Mouse (Mus musculus) forebrain, embryonic 16.5 days (tissue): Measurements from ENCODE around the gene Wap. TPM values are rescaled to one million over a fixed set of nuclear protein-coding genes. Genes with fewer than 3 reads are reported as not detected.

ENCODE experiments used
- ATAC-seq: fragments of 200-750 bp; cut with Nextera tagmentation; 2 replicates; pipeline ENCODE4 v1.8.0; 2017; ENCODE audit warnings: mild to moderate bottlenecking, moderate library complexity
- H3K27ac ChIP-seq: fragments of 300-500 bp; sonication (generic); 2 replicates; pipeline ENCODE4 v1.5.1; 2014; ENCODE audit warnings: low read length, control low read depth
- H3K27me3 ChIP-seq: fragments of 300-500 bp; sonication (generic); replicated peaks from 2 replicates; pipeline ENCODE4 v1.6.1; 2014; ENCODE audit warnings: low read length; ENCODE audit not compliant: control insufficient read depth, insufficient read depth
- H3K36me3 ChIP-seq: fragments of 300-500 bp; sonication (generic); 2 replicates; pipeline ENCODE4 v1.6.1; 2014; ENCODE audit not compliant: control insufficient read depth, insufficient read depth
- H3K4me1 ChIP-seq: fragments of 300-500 bp; sonication (generic); replicated peaks from 2 replicates; pipeline ENCODE4 v1.6.1; 2014; ENCODE audit warnings: low read length; ENCODE audit not compliant: control insufficient read depth, insufficient read depth
- H3K4me2 ChIP-seq: fragments of 300-500 bp; sonication (generic); 2 replicates; pipeline ENCODE4 v1.6.1; 2014; ENCODE audit warnings: mild to moderate bottlenecking, low read length, control low read depth
- H3K4me3 ChIP-seq: fragments of 300-500 bp; sonication (generic); replicated peaks from 2 replicates; pipeline ENCODE4 v1.5.1; 2014; ENCODE audit warnings: mild to moderate bottlenecking, low read length, control low read depth
- H3K9ac ChIP-seq: fragments of 300-500 bp; sonication (generic); replicated peaks from 2 replicates; pipeline ENCODE4 v1.6.1; 2014; ENCODE audit warnings: low read depth, low read length, control low read depth
- H3K9me3 ChIP-seq: fragments of 300-500 bp; sonication (generic); 2 replicates; pipeline ENCODE4 v1.6.1; 2016; ENCODE audit warnings: low read length; ENCODE audit not compliant: control insufficient read depth
- WGBS: fragments of 180-500 bp; shearing (Covaris S2); extraction: QIAGEN DNeasy Blood & Tissue Kit; methylation state at CpG from one replicate; pipeline ENCODE4 v1.1.7; 2014; 5-methylcytosine and 5-hydroxymethylcytosine counted together
- polyA plus RNA-seq: library from polyadenylated mRNA; unstranded; fragments of >200 nt; fragmentation: Nextera tagmentation; extraction: Ambion mirVana; gene quantifications from 2 replicates; pipeline ENCODE4 v1.2.1, GENCODE M21; 2015

Gene Wap
- polyA plus RNA-seq, 1 experiment from 2014 or later = not detected

GRCm38 (mm10) chr11:6639072-6639471 lies 635 bp upstream of the Wap start:
- ATAC-seq = no peak
- no peak overlapping the region for H3K4me2 ChIP-seq
- WGBS = 77% methylated on average over 6 of the region's 6 CpGs

GRCm38 (mm10) chr11:6636150-6636549 lies 2.3 kb downstream of the Wap start:
- Histone ChIP-seq H3K27me3 (no peaks in the 10 kb centered on the region), H3K4me2 (no peak overlapping the region), H3K4me1 (no peaks in the 10 kb centered on the region), H3K9me3 (no peaks in the 10 kb centered on the region), H3K27ac (no peak overlapping the region), H3K4me3 (no peak overlapping the region), H3K36me3 (no peaks in the 10 kb centered on the region), H3K9ac (no peak overlapping the region)
- 77% methylated on average over 8 of the region's 8 CpGs for WGBS
- ATAC-seq = no peak

More at GRCm38 (mm10) chr11:6639072-6639471, 635 bp upstream of the Wap start:
- Histone ChIP-seq H3K4me1 (no peaks in the 10 kb centered on the region), H3K9ac (no peak overlapping the region), H3K9me3 (no peaks in the 10 kb centered on the region), H3K27me3 (no peaks in the 10 kb centered on the region), H3K4me3 (no peak overlapping the region), H3K27ac (no peak overlapping the region), H3K36me3 (no peaks in the 10 kb centered on the region)

DNA sequence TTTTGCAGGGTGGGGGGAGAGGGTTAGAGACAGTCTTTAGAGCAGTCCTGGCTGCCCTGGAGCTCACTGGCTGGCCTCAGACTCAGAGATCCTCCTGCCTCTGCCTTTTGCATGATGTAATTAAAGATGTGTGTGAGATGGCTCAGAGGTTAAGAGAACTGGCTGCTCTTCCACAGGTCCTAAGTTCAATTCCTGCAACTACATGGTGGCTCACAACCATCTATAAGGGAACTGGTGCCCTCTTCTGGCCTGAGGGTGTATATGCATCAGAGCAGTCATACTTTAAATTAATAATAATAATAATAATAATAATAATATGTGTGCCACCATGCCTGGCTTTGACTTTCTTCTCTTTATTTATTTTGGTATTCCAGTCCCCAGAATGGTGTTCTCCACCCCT lies 8.8 kb downstream of the Wap start:
- no peaks in the 10 kb centered on the region for H3K9me3 ChIP-seq
- no peak overlapping the region for H3K27ac ChIP-seq
- H3K4me1 ChIP-seq = peaks cover 13% of the 10 kb centered on the region
- H3K4me2 ChIP-seq = no peak overlapping the region
- ATAC-seq = no peak
- H3K4me3 ChIP-seq = no peak overlapping the region
- H3K36me3 ChIP-seq = no peaks in the 10 kb centered on the region
- H3K27me3 ChIP-seq = no peaks in the 10 kb centered on the region
- no peak overlapping the region for H3K9ac ChIP-seq

DNA sequence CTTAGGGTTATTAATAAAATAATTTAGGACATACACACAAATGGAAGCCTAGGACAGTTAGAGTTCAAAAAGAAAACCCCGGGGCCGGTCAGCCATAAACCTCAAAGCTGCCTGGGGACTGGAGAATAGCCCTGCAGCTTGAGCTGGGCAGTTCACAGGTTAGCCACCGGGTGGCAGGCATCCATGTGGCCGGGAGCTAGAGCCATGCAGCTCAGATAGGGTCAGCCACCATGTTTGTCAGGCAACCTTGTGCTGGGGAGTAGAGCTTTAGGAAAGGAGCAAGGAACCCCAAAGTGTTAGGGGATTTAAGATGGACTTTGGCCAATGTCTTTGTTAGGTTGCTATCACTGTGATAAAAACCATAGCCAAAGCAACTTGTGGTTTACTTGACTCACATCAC lies 9.9 kb downstream of the Wap start:
- no peak overlapping the region for H3K27ac ChIP-seq
- peaks cover 24% of the 10 kb centered on the region for H3K4me1 ChIP-seq
- H3K4me3 ChIP-seq = no peak overlapping the region
- no peaks in the 10 kb centered on the region for H3K27me3 ChIP-seq
- H3K4me2 ChIP-seq = no peak overlapping the region
- WGBS = 22% methylated on average over 4 of the region's 4 CpGs
- no peak overlapping the region for H3K9ac ChIP-seq
- ATAC-seq = no peak
- no peaks in the 10 kb centered on the region for H3K9me3 ChIP-seq
- H3K36me3 ChIP-seq = peaks cover 3% of the 10 kb centered on the region; the same call in 1 of the 2 replicates

DNA sequence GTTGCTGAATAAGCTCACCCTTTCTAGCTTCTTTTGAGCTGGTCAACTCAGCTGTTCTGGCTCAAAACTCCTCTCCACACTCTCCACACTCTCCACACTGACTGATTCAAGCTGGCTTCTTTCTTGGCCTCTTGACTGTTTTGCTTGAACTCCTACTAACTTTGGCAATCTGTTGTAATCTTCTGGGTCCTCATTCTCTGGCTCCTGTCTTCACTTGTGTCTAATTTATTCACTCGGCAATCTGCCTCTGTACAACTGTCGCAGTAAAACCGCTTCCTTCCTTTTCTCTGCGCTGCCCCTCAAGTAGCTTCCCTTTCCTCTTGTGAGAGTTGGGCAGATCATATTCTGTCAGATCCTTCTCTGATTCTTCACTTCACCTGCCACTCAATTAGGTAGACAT lies 10.7 kb downstream of the Wap start:
- no peak overlapping the region for H3K9ac ChIP-seq
- H3K4me1 ChIP-seq = peaks cover 26% of the 10 kb centered on the region
- peaks cover 6% of the 10 kb centered on the region; the same call in 1 of the 2 replicates for H3K36me3 ChIP-seq
- H3K27me3 ChIP-seq = no peaks in the 10 kb centered on the region
- no peak overlapping the region for H3K4me2 ChIP-seq
- no peak overlapping the region for H3K27ac ChIP-seq
- no peak for ATAC-seq
- H3K4me3 ChIP-seq = no peak overlapping the region
- 92% methylated on average over 4 of the region's 4 CpGs for WGBS
- H3K9me3 ChIP-seq = no peaks in the 10 kb centered on the region

GRCm38 (mm10) chr11:6626388-6626772 lies 12.1 kb downstream of the Wap start:
- Histone ChIP-seq H3K4me1 (peaks cover 26% of the 10 kb centered on the region), H3K27me3 (no peaks in the 10 kb centered on the region), H3K9ac (peak overlapping the region; percentile 58), H3K36me3 (peaks cover 9% of the 10 kb centered on the region), H3K9me3 (no peaks in the 10 kb centered on the region), H3K4me2 (peak overlapping the region; percentile 96), H3K4me3 (peak overlapping the region; percentile 84), H3K27ac (peak overlapping the region; percentile 71)
- peak; percentile 27 for ATAC-seq
- WGBS = 13% methylated on average over 16 of the region's 16 CpGs

DNA sequence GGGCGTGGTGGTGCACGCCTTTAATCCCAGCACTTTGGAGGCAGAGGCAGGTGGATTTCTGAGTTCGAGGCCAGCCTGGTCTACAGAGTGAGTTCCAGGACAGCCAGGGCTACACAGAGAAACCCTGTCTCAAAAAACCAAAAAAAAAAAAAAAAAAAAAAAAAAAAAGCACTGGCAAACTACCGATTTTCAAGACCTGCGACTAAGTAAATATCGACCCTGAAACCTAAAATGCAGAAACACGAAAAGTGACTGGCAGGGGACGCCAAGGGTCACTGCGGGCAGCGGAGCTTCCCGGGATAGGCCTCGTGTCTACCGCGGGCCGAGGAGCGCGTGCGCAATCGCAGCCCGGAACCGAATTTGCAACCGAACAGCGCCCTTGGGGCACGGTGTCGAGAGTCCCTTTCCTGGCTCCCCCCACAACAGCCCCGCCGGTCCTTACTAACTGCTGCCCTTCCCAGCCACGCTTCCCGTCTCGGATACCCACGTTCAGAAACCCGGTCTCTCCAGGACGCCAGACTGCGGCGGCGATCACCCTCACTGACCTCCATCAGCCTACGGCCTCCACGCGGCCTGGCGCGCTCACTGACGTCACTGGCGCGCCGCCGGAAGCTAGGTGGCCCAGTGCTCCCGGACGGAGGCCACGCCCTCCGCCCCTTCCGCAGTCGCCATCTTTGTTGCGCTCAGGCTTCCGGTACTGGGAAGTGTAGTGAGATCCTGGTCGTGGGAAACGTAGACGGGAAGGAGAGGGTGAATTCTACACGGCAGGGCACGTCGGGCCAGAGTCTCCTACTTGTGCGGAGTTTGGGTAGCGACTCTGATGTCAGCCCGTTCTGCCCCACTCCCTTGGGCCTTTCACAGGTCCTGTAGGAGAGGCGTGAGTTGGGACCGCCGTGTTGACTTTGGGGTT lies 12.7 kb downstream of the Wap start, which contains the start of gene Tbrg4:
Gene Tbrg4, minus strand, starts transcription at position 590 of the 910 bp plus-strand sequence.
- Histone ChIP-seq H3K4me1 (peaks cover 26% of the 10 kb centered on the region), H3K27me3 (no peaks in the 10 kb centered on the region), H3K9me3 (no peaks in the 10 kb centered on the region), H3K27ac (peak within 1 kb of the TSS; percentile 71), H3K4me2 (peak within 1 kb of the TSS; percentile 96), H3K36me3 (peaks cover 15% of the 10 kb centered on the region), H3K9ac (peak within 1 kb of the TSS; percentile 58), H3K4me3 (peak within 1 kb of the TSS; percentile 84)
- ATAC-seq = peak; percentile 95
- under 1% methylated on average over 66 of the region's 66 CpGs for WGBS

DNA sequence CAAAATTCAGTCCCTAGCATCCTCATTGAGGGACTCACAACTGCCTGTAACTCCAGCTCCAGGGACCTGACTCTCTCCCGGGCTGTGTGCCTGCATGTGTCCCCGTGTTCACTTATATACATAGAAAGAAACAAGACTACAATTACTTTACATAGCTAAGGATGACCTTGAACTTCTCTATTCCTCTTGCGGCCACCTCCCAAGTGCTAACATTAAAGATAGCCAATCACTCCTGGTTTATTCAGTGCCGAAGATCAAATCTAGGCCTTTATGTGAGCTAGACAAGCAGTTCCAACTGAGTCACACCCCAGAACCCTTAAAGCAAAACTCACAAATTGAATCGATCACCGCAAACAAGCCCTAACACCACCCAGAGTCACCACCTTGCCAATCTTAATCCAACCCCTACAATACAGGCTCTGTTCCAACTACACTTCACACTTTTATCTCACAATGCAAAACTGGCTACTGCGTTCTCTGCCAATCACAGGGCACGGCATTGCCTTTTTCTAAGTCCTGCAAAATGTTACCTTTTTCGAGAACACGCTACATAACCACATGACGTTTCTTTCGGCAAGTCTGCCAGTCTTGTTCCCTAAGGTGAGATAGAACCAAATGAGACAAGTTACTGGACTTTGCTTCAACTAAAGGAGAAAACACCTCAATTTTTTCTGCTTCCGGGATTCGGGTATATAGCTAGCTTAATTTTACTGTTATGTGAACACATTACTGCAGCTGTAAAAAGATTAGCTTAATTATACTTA lies 13.6 kb downstream of the Wap start:
- peak overlapping the region; percentile 61 for H3K4me2 ChIP-seq
- H3K9ac ChIP-seq = peak overlapping the region; percentile 58; the same call in 1 of the 2 replicates
- no peak overlapping the region for H3K27ac ChIP-seq
- H3K36me3 ChIP-seq = peaks cover 22% of the 10 kb centered on the region
- peaks cover 26% of the 10 kb centered on the region for H3K4me1 ChIP-seq
- H3K9me3 ChIP-seq = no peaks in the 10 kb centered on the region
- H3K27me3 ChIP-seq = no peaks in the 10 kb centered on the region
- no peak for ATAC-seq
- peak overlapping the region; percentile 84 for H3K4me3 ChIP-seq
- WGBS = 69% methylated on average over 14 of the region's 14 CpGs

DNA sequence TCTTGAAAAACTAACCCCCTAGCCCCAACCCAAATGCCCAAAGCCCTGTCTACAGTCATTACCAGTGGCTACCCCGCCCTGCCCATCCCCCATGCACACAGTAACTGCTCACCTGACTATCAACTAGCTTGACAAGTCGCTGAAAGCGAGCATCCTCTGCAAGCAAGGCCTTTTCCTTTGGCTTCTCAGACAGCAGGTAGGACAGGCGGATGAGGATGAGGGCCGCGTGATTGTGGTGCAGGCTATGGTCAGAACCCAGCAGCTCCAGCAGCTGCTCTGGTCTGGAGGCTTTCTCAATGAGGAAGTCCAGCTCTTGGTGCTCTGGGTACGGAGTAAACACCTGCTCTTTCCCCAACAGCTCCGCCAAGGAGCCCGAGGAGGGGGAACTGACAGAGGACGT lies 14.7 kb downstream of the Wap start:
- peaks cover 31% of the 10 kb centered on the region for H3K36me3 ChIP-seq
- no peak for ATAC-seq
- H3K9me3 ChIP-seq = no peaks in the 10 kb centered on the region
- no peak overlapping the region for H3K4me2 ChIP-seq
- no peak overlapping the region for H3K4me3 ChIP-seq
- 92% methylated on average over 10 of the region's 10 CpGs for whole genome bisulfite sequencing
- H3K4me1 ChIP-seq = peaks cover 26% of the 10 kb centered on the region
- no peak overlapping the region for H3K27ac ChIP-seq
- H3K27me3 ChIP-seq = no peaks in the 10 kb centered on the region
- no peak overlapping the region for H3K9ac ChIP-seq
